Mouse (Mus musculus) adrenal gland, postnatal 0 days (tissue): ENCODE results near the gene Gm43302. TPM values are rescaled to one million over a fixed set of nuclear protein-coding genes. Genes with fewer than 3 reads are reported as not detected.

ENCODE experiments used
- polyA plus RNA-seq: library from polyadenylated mRNA; unstranded; fragments of >200 nt; fragmentation: Nextera tagmentation; extraction: Ambion mirVana; gene quantifications from 2 replicates; pipeline ENCODE4 v1.2.1, GENCODE M21; 2015

Gene Gm43302
- polyA plus RNA-seq, result 0.06 TPM in 1 of 2 replicates, not detected in the other

DNA sequence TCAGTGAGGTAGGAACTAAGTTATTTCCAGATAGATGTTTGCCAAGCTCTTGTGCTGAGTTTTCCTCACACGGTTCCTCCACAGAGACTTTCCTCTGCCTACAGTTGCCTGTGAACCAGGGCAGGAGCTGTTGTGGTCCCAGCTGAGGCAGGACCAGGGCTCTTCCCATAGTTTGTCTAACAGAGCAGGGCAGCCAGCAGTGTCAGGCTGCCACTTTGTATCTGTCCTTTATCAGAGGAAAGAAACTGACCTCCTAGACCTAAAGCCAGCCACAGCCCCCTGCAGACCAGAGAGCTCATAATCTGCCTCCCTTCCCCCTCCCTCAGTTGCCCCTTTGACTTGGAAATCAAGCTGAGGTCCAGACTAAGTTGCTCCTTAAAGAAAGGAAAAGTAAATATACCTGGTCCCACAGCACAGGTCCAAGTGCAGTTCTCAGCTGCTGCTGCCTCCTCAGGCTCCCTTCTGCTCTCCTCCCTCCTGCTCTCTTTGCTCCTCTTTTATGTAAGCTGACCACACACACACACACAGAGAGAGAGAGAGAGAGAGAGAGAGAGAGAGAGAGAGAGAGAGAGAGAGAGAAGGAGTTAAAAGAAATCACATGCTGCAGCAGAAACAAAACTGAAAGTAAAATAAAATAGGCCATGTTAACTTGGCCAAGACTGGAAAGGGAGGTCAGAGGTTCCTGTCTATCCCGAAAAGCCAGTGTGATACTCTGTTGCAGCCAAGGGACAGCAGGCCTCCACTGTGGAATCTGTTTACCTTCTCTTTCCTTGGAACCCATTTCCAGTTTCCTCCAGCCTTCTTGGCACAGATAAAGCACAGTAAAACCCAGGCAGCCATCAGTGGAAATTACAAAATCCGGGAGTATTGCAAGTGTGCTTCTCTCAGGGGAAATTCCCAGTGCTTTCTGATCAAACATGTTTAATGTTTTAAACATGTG is at the start of gene Gm43302, which contains the start of gene Gbp6:
Gm43302 (minus strand) TSS at position 470 of the 940 bp plus-strand sequence.
Gbp6 (minus strand) TSS at position 473 of the 940 bp plus-strand sequence.

GRCm38 (mm10) chr5:105239483-105240047 is 53.9 kb downstream of the Gm43302 start, which contains the start of gene Gbp10:
Gbp10 (minus strand) TSS chr5:105239533.

Other genes starting within 250 kb of the Gm43302 start
- gene Gbp9, start 154.2 kb downstream of the Gm43302 start, polyA plus RNA-seq, result 3.5 and 4.6 TPM in 2 replicates
- gene Gbp8, start 154.2 kb downstream of the Gm43302 start, polyA plus RNA-seq, result 0.99 and 1.6 TPM in 2 replicates
- gene Gbp4, start 154.1 kb downstream of the Gm43302 start, polyA plus RNA-seq, result 1.0 and 1.2 TPM in 2 replicates
- gene Gbp10, start 54.2 kb downstream of the Gm43302 start, polyA plus RNA-seq, result 0.41 TPM in 1 of 2 replicates, not detected in the other
- 5.9 and 9.0 TPM in 2 replicates for gene Gbp6, start within 50 bp of the Gm43302 start, polyA plus RNA-seq
- gene Lrrc8b, start 122.1 kb upstream of the Gm43302 start, polyA plus RNA-seq, result 15.0 and 22.1 TPM in 2 replicates
- 15.0 and 26.4 TPM in 2 replicates for gene Lrrc8c, start 225.7 kb upstream of the Gm43302 start, polyA plus RNA-seq